Mouse (Mus musculus): Measurements from ENCODE around the gene Oxsr1.
A peak's percentile ranks its signal among the peaks of the same experiment; 100 is the strongest.
"Not testable (repeated sequence)": the region's sequence is repeated elsewhere in the genome, so short reads cannot be mapped to it uniquely, and the experiment has no call there.

Gene Oxsr1

GRCm38 (mm10) chr9:119322289-119323259 is at the start of gene Oxsr1:
Gene Oxsr1, minus strand, starts transcription at chr9:119322427.
- DNase-seq: peak; percentile 98

GRCm38 (mm10) chr9:119371251-119371650 is 49.0 kb upstream of the Oxsr1 start:
- DNase-seq: no peak

- not testable (repeated sequence) for DNase-seq
These were observed 48.5 kb upstream of the Oxsr1 start for GRCm38 (mm10) chr9:119370770-119371169.

- DNase-seq: no peak
These were observed 46.1 kb upstream of the Oxsr1 start for GRCm38 (mm10) chr9:119368367-119368766.

DNA sequence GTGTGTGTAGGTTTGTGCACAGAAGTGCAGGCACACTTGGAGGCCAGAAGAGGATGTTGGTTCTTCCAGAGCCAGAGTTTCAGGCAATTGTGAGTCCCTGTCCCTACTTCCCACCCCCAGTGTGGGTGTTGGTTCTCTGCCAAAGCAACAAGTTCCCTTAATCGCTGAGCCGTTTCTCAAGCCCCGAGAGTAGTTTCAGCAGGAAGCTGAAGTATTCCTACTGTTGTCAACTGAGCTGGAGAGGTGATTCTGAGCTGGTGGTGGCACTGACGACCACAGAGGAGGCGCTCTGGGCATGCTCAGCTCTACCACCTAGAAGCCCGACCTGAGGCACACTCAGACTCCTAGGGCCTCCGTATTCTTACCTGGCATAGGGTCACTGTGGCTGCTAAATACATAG is 43.1 kb upstream of the Oxsr1 start, which contains the start of gene Slc22a14:
Slc22a14 (minus strand) TSS at position 270 of the 400 bp plus-strand sequence.
- no peak for DNase-seq

DNA sequence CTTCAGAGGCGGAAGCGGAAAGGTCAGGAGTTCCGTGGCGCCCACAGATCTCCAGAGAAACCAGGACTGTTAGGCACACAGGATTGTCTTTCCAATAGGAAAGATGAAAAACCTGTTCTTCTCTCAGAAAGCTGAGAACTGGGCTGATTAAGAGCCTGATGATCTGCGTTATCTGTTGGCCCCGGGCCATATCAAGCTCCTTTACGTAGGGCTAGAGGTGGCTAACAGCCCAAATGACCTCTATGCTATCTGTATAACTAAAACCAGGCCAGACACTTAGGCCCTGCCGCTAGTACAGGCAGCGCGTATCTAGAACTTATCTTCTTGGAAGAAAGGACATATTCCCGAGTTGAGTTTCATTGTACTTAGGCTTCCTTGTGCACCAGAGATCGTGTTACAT is 41.0 kb upstream of the Oxsr1 start:
- DNase-seq: no peak

DNA sequence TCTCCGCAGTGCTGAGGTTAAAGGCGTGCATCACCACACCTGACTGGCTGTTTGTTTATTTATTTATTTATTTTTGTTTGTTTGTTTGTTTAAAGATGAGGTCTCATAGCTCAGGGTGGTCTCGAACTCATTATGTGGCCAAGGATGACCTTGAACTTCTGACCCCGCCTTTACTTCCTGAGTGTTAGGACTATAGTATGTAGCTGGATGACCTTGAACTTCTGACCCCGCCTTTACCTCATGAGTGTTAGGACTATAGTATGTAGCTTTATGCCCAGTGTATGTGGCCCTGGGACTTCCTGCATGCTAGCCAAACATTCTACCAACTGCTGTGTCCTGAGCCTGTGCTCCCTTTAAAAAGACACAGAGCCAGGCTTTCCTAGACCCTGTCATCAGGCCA is 39.2 kb upstream of the Oxsr1 start:
- no peak for DNase-seq

- DNase-seq: no peak
These were observed 35.8 kb upstream of the Oxsr1 start for GRCm38 (mm10) chr9:119358058-119358429.

DNA sequence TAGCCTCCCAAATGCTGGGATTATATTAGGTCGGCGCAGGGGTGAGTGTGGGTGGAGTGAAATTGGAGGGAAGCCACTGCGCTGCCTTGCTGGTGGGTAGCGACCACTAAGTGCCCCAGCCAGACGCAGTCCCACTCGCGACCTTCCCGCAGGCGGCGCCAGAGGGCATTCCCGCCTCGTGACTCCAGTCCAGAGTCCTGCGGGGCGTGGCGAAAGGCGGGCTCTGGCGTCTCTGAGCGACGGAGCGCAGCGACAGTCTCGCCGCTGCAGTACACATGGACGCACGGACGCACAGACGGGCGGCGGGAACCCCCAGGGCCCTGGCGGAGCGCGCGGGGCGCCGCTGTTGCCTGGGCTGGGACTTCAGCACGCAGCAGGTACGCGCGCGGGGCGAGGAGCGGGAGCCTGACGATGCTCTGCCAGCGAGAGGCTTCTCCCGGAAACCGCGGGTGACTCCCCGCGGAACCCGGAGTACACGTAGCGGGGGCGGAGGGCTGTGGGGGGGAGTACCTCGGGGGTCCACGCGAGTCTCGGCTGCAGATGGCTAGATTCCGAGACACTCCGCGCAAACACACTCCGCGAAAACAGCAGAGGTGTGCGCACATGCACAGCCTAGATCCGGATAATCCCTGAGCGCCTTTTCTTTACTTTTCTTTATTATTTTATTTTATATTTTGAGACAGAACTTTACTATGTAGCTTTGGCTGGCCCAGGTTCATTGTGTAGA is 35.3 kb upstream of the Oxsr1 start, which contains the start of gene Xylb:
Xylb (plus strand) TSS at position 51 of the 727 bp plus-strand sequence.
- DNase-seq: peak; percentile 94

DNA sequence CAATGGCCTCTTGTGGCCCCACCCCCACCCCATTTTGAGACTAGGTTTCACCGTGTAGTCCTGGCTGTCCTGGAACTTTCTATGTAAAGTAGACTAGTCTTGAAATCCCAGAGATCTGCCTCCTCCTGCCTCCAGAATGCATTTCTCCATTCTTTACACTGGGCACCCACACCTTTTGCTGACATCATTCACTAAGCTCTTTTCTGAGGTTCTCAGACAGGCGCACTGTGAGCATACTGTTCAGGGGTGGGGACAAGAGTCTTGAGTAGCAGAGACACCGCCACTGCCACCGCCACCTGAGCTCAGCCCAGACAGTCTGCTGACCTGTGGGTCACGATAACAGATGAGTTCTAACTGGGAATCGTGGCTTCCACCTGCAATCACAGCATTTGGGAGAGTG is 33.7 kb upstream of the Oxsr1 start:
- DNase-seq: no peak

- no peak for DNase-seq
These were observed 31.7 kb upstream of the Oxsr1 start for GRCm38 (mm10) chr9:119353926-119354325.

GRCm38 (mm10) chr9:119352060-119352459 is 29.8 kb upstream of the Oxsr1 start:
- DNase-seq: peak; percentile 90

DNA sequence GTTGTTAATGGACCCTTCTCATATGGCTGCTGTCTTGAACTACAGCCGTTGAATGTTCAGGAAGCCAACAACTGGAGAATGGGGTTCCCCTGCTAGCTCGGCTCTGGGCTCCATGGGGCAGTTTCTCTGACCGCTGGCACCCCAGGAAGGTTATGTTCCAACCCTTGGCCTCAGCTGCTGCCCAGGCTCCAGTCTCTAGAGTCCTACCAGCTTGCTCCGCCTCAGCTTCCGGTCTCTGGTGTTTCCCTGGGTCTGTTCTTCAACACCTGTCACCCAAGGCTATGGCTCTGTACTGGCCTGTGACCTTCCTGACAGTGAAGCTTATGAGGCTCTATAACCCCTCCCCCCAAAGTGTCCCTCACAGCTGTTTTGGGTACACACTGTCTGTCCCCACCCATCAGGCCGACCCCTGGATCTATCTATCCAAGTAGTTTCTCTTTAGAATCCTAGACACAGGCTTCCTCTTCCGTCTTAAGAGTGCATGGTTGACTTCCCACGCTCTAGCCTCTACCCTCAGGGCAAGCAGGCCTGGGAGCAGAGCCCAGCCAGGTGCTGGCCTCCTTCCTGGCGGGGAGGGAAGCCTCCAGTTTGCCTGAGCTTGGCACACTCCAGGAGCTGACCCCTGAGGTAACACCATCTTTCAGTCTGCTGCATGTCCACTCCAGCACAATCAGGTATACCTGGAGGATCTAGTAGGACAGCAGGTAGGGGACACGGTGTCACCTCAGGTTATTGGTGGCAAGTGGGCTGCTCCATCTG is 28.9 kb upstream of the Oxsr1 start:
- DNase-seq: no peak

GRCm38 (mm10) chr9:119350531-119350930 is 28.3 kb upstream of the Oxsr1 start:
- no peak for DNase-seq

DNA sequence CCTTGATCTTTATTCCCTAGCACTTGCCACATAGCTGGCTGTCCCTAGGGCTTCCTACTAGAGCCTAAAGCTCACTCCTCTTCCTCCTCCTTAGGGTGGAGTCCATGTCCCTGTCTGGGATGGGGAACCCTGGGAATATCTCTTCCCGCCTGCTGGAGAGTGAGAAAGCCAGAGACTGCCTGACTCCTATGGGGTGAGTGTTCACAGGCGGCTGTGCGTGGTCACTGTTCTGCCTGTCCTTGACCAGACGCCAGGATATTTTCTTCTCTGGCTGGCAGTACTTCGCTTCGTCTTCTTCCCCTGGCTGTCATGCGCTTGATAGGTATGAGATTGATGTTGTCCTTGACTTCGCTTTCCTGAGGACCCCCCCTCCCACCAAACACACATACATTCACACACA is 24.1 kb upstream of the Oxsr1 start:
- no peak for DNase-seq

- no peak for DNase-seq
These were observed 20.5 kb upstream of the Oxsr1 start for GRCm38 (mm10) chr9:119342728-119343127.

- peak; percentile 93 for DNase-seq
These were observed 18.9 kb upstream of the Oxsr1 start, which contains the start of gene Myd88 for GRCm38 (mm10) chr9:119340909-119341816. Gene Myd88, minus strand, starts transcription at chr9:119341411.

- DNase-seq: no peak
These were observed 18.0 kb upstream of the Oxsr1 start for GRCm38 (mm10) chr9:119340212-119340580.

GRCm38 (mm10) chr9:119339558-119340211 is 17.5 kb upstream of the Oxsr1 start, which contains the start of gene Acaa1a:
Gene Acaa1a, plus strand, starts transcription at chr9:119339676.
- peak; percentile 77 for DNase-seq

DNA sequence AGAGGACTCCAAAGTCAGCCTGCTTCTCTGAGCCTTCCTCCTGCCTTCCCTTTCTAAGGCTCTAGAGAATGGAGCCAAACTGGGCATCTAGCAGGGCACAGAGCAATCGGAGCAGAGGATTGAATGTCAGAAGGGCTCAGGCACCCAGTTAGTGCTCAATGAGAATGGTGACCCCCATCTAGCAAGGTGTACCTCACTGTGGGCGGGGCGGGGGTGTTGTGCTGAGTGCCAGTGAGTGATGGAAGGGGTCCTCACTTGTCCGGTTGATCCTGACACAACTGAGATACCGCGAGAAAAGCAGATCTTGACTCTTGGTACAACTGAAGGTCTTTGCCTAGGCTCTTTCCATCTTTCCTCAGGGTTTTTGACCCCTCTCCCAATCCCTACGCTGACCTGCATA is 16.9 kb upstream of the Oxsr1 start:
- DNase-seq: peak; percentile 53

- DNase-seq: no peak
These were observed 16.1 kb upstream of the Oxsr1 start for GRCm38 (mm10) chr9:119338350-119338749.

Data from thymus, postnatal 4 days (tissue).